Mouse (Mus musculus) neural tube, embryonic 13.5 days (tissue): ENCODE results near the gene Zp2. TPM values are rescaled to one million over a fixed set of nuclear protein-coding genes. Genes with fewer than 3 reads are reported as not detected.
A peak's percentile ranks its signal among the peaks of the same experiment; 100 is the strongest.

Experiments used
- ATAC-seq: fragments of 200-750 bp; cut with Nextera tagmentation; 2 replicates; pipeline ENCODE4 v1.8.0; 2017; ENCODE audit warnings: low read depth, mild to moderate bottlenecking, moderate TSS enrichment, moderate library complexity
- H3K27ac ChIP-seq: fragments of 300-500 bp; sonication (generic); replicated peaks from 2 replicates; pipeline ENCODE4 v1.5.1; 2015; ENCODE audit warnings: moderate library complexity, mild to moderate bottlenecking, inconsistent platforms
- H3K27me3 ChIP-seq: fragments of 300-500 bp; sonication (generic); 2 replicates; pipeline ENCODE4 v1.6.1; 2015; ENCODE audit warnings: mild to moderate bottlenecking, inconsistent platforms
- H3K36me3 ChIP-seq: fragments of 300-500 bp; sonication (generic); 2 replicates; pipeline ENCODE4 v1.6.1; 2015; ENCODE audit warnings: mild to moderate bottlenecking, inconsistent platforms
- H3K4me1 ChIP-seq: fragments of 300-500 bp; sonication (generic); replicated peaks from 2 replicates; pipeline ENCODE4 v1.6.1; 2015; ENCODE audit warnings: inconsistent platforms
- H3K4me2 ChIP-seq: fragments of 300-500 bp; sonication (generic); 2 replicates; pipeline ENCODE4 v1.6.1; 2015; ENCODE audit warnings: inconsistent platforms, mild to moderate bottlenecking, moderate library complexity
- H3K4me3 ChIP-seq: fragments of 300-500 bp; sonication (generic); 2 replicates; pipeline ENCODE4 v1.5.1; 2015; ENCODE audit warnings: mild to moderate bottlenecking, inconsistent platforms
- H3K9ac ChIP-seq: fragments of 300-500 bp; sonication (generic); 2 replicates; pipeline ENCODE4 v1.6.1; 2015; ENCODE audit warnings: moderate library complexity, mild to moderate bottlenecking, inconsistent platforms
- H3K9me3 ChIP-seq: fragments of 300-500 bp; sonication (generic); 2 replicates; pipeline ENCODE4 v1.6.1; 2016; ENCODE audit warnings: inconsistent platforms
- WGBS: fragments of 180-500 bp; shearing (Covaris S2); methylation state at CpG from one replicate; pipeline ENCODE4 v1.1.7; 2015; 5-methylcytosine and 5-hydroxymethylcytosine counted together
- polyA plus RNA-seq: library from polyadenylated mRNA; unstranded; fragments of >200 nt; fragmentation: Nextera tagmentation; extraction: Ambion mirVana; gene quantifications from 2 replicates; pipeline ENCODE4 v1.2.1, GENCODE M21; 2015

The Zp2 gene
- polyA plus RNA-seq, 1 experiment from 2014 or later = not detected

DNA sequence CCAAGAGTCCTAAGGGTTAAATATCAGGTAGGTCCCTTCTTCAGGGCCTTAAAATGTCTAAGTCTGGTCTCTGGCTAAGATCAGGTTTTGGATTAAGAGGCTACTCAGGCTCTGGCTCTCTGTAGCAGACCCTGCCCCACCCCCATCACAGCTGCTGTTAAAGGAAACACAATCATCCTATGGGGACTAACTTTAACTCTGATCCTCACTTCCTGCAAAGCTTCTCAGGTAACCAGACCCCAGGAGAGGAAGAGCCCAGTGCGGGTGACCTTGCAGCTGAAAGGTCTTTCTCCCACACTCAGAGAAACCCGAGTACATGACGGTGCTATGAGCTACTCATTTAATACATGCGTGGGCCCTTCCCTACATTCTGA is 17.4 kb downstream of the Zp2 start:
- H3K27ac ChIP-seq = no peak overlapping the region
- H3K9me3 ChIP-seq = no peaks in the 10 kb centered on the region
- no peaks in the 10 kb centered on the region for H3K27me3 ChIP-seq
- H3K9ac ChIP-seq = no peak overlapping the region
- H3K4me1 ChIP-seq = no peaks in the 10 kb centered on the region
- 51% methylated on average over 4 of the region's 4 CpGs for WGBS
- no peak for ATAC-seq
- H3K4me2 ChIP-seq = no peak overlapping the region
- H3K36me3 ChIP-seq = no peaks in the 10 kb centered on the region
- no peak overlapping the region for H3K4me3 ChIP-seq

DNA sequence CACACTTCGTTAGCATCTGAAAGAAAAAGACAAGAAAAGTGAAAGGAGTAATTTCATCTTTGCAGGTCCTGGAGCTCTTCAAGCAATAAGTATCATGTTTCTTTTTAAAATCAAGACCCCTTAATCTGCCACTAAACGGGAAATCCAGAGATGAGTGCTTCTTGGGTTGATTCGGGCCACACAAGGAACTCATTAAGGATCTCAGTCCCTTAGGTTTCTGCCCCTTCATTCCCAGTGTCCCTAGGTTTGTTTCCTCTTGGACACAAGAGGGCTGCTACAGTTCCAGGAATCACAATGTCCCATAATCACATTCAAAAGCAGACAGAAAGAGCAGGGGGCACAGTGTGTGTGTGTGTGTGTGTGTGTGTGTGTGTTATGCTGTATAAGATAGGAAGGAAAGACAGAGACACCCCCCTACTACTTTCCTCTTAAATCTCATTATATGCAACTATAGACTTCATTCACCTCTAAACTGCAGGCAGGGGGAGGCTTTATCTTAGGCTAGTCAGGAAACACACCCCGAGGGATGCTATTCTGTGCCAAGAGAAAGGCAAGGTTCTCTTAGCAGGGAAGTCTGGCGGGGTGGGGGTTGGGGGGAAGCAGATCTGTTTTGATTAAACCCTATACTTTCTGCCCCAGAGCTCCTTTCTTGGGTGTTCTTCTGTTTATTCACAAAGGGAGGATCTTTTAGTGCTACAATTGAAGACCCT is 18.0 kb downstream of the Zp2 start:
- H3K27ac ChIP-seq = no peak overlapping the region
- no peak overlapping the region for H3K9ac ChIP-seq
- no peaks in the 10 kb centered on the region for H3K9me3 ChIP-seq
- no peak for ATAC-seq
- H3K36me3 ChIP-seq = no peaks in the 10 kb centered on the region
- WGBS = 39% methylated on average over 5 of the region's 5 CpGs
- H3K4me3 ChIP-seq = no peak overlapping the region
- H3K4me2 ChIP-seq = no peak overlapping the region
- H3K27me3 ChIP-seq = no peaks in the 10 kb centered on the region
- no peaks in the 10 kb centered on the region for H3K4me1 ChIP-seq

GRCm38 (mm10) chr7:120124844-120125243 is 20.2 kb downstream of the Zp2 start:
- ATAC-seq = peak; percentile 87
- WGBS = 3% methylated on average over 3 of the region's 3 CpGs
- no peak overlapping the region for H3K9ac ChIP-seq
- H3K27ac ChIP-seq = no peak overlapping the region
- H3K4me1 ChIP-seq = no peaks in the 10 kb centered on the region
- no peak overlapping the region for H3K4me2 ChIP-seq
- no peak overlapping the region for H3K4me3 ChIP-seq
- H3K27me3 ChIP-seq = no peaks in the 10 kb centered on the region
- no peaks in the 10 kb centered on the region for H3K9me3 ChIP-seq
- H3K36me3 ChIP-seq = 0 out of 2 replicates have a peak, but pooled peaks cover 4% of the 10 kb centered on the region

DNA sequence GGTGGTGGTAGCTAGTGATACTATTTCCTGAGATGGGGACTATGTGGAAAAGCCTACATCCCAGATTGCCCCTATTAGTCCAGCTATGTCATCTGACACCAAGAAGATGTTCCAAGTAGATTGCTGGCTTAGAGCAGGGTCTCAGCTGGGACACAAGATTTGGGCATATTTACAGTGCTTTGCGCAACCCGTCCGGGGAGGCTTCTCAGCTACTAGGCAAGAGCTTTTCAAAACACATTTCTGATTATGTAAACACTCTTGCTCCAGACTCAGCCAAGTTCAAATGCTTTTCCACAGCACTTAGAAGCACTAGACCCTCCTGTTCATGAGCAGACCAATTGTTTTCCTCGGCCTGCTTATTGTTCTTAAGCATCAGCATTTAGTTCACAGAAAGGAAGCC is 21.3 kb downstream of the Zp2 start:
- no peaks in the 10 kb centered on the region for H3K4me1 ChIP-seq
- H3K27ac ChIP-seq = no peak overlapping the region
- H3K4me2 ChIP-seq = no peak overlapping the region
- no peak for ATAC-seq
- no peak overlapping the region for H3K4me3 ChIP-seq
- H3K9me3 ChIP-seq = no peaks in the 10 kb centered on the region
- peak overlapping the region; percentile 43; the same call in 1 of the 2 replicates for H3K9ac ChIP-seq
- H3K36me3 ChIP-seq = 0 out of 2 replicates have a peak, but pooled peaks cover 6% of the 10 kb centered on the region
- no peaks in the 10 kb centered on the region for H3K27me3 ChIP-seq
- WGBS = 87% methylated on average over 4 of the region's 4 CpGs

GRCm38 (mm10) chr7:120117529-120117928 is 27.6 kb downstream of the Zp2 start:
- no peak overlapping the region for H3K4me2 ChIP-seq
- ATAC-seq = no peak
- 42% methylated on average over 6 of the region's 6 CpGs for WGBS
- H3K9ac ChIP-seq = no peak overlapping the region
- no peaks in the 10 kb centered on the region for H3K9me3 ChIP-seq
- H3K4me1 ChIP-seq = peaks cover 7% of the 10 kb centered on the region; the same call in 1 of the 2 replicates
- no peak overlapping the region for H3K27ac ChIP-seq
- H3K36me3 ChIP-seq = 0 out of 2 replicates have a peak, but pooled peaks cover 6% of the 10 kb centered on the region
- H3K4me3 ChIP-seq = no peak overlapping the region
- no peaks in the 10 kb centered on the region for H3K27me3 ChIP-seq

DNA sequence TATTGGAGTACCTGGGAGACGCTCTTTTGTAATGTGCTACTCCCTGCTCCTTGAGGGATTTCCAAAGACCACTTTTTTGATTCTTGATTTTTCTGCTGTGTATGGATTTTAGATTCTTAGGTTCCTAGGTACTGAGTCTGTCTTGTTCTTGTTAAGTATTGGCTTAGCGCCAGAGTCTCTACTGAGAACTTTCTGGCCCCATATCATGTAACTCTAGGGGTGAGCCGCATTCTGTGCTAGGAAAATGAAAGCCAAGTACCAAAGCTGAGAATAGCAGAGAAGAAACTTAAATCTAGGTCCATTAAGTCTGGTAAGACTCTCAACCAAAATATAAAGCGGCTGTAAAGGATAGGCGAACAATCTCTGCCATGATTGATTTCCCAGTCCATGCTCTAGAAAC is 28.1 kb downstream of the Zp2 start:
- H3K4me2 ChIP-seq = no peak overlapping the region
- WGBS = 87% methylated on average over 5 of the region's 5 CpGs

DNA sequence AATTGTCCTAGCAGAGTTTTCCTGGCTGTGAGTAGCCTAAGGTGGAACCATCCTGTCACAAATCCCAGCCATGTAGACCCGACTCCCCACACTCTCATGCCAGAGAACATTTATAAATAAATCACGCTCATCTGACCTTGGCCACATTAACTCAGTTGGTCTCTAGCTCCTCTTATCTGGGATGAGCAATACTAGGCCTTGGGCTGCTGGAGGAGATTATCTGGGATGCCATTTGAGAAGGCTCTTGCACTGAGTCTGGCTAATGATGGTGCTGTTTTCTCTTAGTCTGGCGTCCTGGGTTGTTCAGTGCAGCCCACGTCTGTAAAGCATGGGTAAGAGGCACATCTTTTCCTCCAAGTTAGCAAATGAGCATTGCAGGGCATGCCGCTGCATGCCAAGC is 35.4 kb downstream of the Zp2 start:
- Histone ChIP-seq H3K4me2 (no peak overlapping the region), H3K4me3 (no peak overlapping the region), H3K36me3 (no peaks in the 10 kb centered on the region), H3K4me1 (no peaks in the 10 kb centered on the region), H3K9me3 (no peaks in the 10 kb centered on the region), H3K9ac (no peak overlapping the region), H3K27me3 (no peaks in the 10 kb centered on the region), H3K27ac (no peak overlapping the region)
- WGBS = 85% methylated on average over 5 of the region's 5 CpGs
- ATAC-seq = no peak

More for the DNA sequence above, 28.1 kb downstream of the Zp2 start:
- no peak for ATAC-seq
- no peaks in the 10 kb centered on the region for H3K9me3 ChIP-seq
- peaks cover 7% of the 10 kb centered on the region; the same call in 1 of the 2 replicates for H3K4me1 ChIP-seq
- no peak overlapping the region for H3K4me3 ChIP-seq
- H3K36me3 ChIP-seq = 0 out of 2 replicates have a peak, but pooled peaks cover 6% of the 10 kb centered on the region
- H3K9ac ChIP-seq = no peak overlapping the region
- no peak overlapping the region for H3K27ac ChIP-seq
- no peaks in the 10 kb centered on the region for H3K27me3 ChIP-seq

GRCm38 (mm10) chr7:120106356-120106755 is 38.7 kb downstream of the Zp2 start:
- Histone ChIP-seq H3K4me1 (peaks cover 18% of the 10 kb centered on the region), H3K36me3 (no peaks in the 10 kb centered on the region), H3K27me3 (peaks cover 5% of the 10 kb centered on the region; the same call in 1 of the 2 replicates), H3K4me3 (no peak overlapping the region), H3K27ac (no peak overlapping the region), H3K4me2 (no peak overlapping the region), H3K9me3 (no peaks in the 10 kb centered on the region), H3K9ac (no peak overlapping the region)
- 72% methylated on average over 2 of the region's 2 CpGs for WGBS
- ATAC-seq = no peak

- WGBS = 44% methylated on average over 3 of the region's 3 CpGs
- peaks cover 18% of the 10 kb centered on the region for H3K4me1 ChIP-seq
- no peak overlapping the region for H3K9ac ChIP-seq
- H3K27me3 ChIP-seq = peaks cover 5% of the 10 kb centered on the region; the same call in 1 of the 2 replicates
- no peaks in the 10 kb centered on the region for H3K9me3 ChIP-seq
- no peak for ATAC-seq
- H3K27ac ChIP-seq = no peak overlapping the region
- H3K36me3 ChIP-seq = no peaks in the 10 kb centered on the region
- no peak overlapping the region for H3K4me2 ChIP-seq
- H3K4me3 ChIP-seq = no peak overlapping the region
These were observed 40.1 kb downstream of the Zp2 start for GRCm38 (mm10) chr7:120104975-120105374.

GRCm38 (mm10) chr7:120103019-120103567 is 42.0 kb downstream of the Zp2 start:
- H3K4me1 ChIP-seq = peaks cover 18% of the 10 kb centered on the region
- H3K9me3 ChIP-seq = no peaks in the 10 kb centered on the region
- 3% methylated on average over 25 of the region's 25 CpGs for WGBS
- peak overlapping the region; percentile 70 for H3K9ac ChIP-seq
- peak; percentile 59 for ATAC-seq
- peak overlapping the region; percentile 56 for H3K4me3 ChIP-seq
- H3K27me3 ChIP-seq = peaks cover 5% of the 10 kb centered on the region; the same call in 1 of the 2 replicates
- no peaks in the 10 kb centered on the region for H3K36me3 ChIP-seq
- H3K27ac ChIP-seq = no peak overlapping the region
- peak overlapping the region; percentile 79 for H3K4me2 ChIP-seq

DNA sequence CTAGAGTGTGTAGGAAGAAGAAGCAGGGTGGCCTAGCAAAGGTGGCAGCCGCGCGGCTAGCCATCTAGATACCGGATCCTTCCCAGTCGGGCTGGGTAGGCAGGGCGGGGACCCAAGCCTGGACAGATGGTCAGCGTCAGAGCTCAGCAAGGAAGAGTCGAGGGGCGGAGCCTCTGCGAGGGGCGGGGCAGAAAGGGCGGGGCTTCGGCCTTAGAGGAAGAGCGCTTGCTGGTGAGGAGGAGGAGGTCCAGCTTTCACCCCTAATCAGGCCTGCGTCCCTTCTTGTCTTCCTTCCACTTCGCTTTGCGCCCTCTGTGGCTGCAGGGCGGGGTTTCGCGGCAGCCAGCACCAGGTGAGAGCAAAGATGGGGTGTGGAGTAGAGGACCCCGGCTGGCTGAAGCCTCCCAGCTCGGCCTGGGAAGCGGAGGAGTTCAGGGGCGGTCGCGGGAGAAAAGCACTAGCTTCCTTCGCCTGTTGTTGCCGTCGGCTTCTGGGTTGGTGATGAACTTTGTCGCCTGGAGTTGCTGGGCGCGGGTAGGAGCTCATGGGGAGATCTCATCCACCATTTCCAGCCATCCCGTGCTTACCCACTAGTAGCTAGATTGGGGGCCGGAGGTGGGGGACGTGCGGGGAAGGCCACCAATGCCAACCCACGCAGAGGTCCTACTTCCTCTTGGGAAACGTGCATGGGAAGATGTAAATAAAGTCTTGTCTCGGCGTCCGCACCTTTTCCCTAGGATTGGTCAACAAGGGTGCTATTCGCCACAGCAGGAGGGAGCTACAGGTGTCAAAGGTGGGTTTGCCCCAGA is 42.7 kb downstream of the Zp2 start, which contains the start of gene Tmem159:
Gene Tmem159, plus strand, starts transcription at position 190 of the 809 bp plus-strand sequence.
- Histone ChIP-seq H3K9me3 (no peaks in the 10 kb centered on the region), H3K27me3 (peaks cover 5% of the 10 kb centered on the region; the same call in 1 of the 2 replicates), H3K4me3 (peak within 1 kb of the TSS; percentile 56), H3K36me3 (no peaks in the 10 kb centered on the region), H3K27ac (no peak within 1 kb of the TSS), H3K9ac (peak within 1 kb of the TSS; percentile 70), H3K4me2 (peak within 1 kb of the TSS; percentile 79), H3K4me1 (peaks cover 18% of the 10 kb centered on the region)
- 1% methylated on average over 41 of the region's 42 CpGs for WGBS
- ATAC-seq = peak; percentile 82

- Histone ChIP-seq H3K9ac (no peak overlapping the region), H3K4me3 (no peak overlapping the region), H3K36me3 (no peaks in the 10 kb centered on the region), H3K4me1 (peaks cover 16% of the 10 kb centered on the region), H3K9me3 (no peaks in the 10 kb centered on the region), H3K4me2 (no peak overlapping the region), H3K27ac (no peak overlapping the region), H3K27me3 (0 out of 2 replicates have a peak, but pooled peaks cover 5% of the 10 kb centered on the region)
- 21% methylated on average over 9 of the region's 9 CpGs for WGBS
- ATAC-seq = no peak
These were observed 46.7 kb downstream of the Zp2 start for GRCm38 (mm10) chr7:120098403-120098802.
